Mouse (Mus musculus) heart, postnatal 0 days (tissue): Measurements from ENCODE around the gene Nav1.

Experiments used
- CTCF ChIP-seq: IDR thresholded peaks from 2 replicates; pipeline ENCODE4 v1.5.1; 2016; ENCODE audit warnings: antibody characterized with exemption, control low read depth, low read depth
- EP300 ChIP-seq: IDR thresholded peaks from 2 replicates; pipeline ENCODE4 v1.6.1; 2016; ENCODE audit warnings: antibody characterized with exemption, low read depth

- TF ChIP-seq CTCF (no peak), EP300 (no peak)
Observed at GRCm38 (mm10) chr1:135520550-135521168, 86.4 kb downstream of the Nav1 start.
